Comparison of ENCODE assay signal across 26 mouse cellular contexts in the genomic region with DNA sequence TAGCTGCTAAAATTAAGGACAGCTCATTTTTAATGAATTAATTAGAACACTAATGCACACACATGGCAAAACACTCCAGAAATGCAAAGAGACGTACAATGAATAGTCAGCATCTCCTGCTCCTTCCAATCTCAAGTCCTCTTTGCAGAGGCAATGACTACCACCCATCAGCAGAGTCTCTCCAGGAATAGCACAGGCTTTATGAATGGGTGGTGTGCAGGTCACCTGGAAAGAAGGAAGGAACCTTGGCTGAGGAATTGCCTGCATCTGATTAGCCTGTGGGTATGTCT. TPM values are rescaled to one million over a fixed set of nuclear protein-coding genes. Genes with fewer than 3 reads are reported as not detected.
DNase-seq lines count a peak whose midpoint lies in the region; ATAC-seq and TF ChIP-seq lines count a peak whose summit lies in the region.
"Had no signal": no experiment of that assay in that cellular context is flagged by ENCODE, and none has a peak within 500 bp of the region (broad histone marks: within the 10 kb centered on the region; RNA-seq: fewer than 3 reads in every experiment).

No protein-coding gene starts in this region.

- H3K4me1 ChIP-seq in forebrain, embryonic 13.5 days: peaks cover 5% of the 10 kb centered on the region; the same call in 1 of the 2 replicates
- no peaks in the 10 kb centered on the region for H3K4me1 ChIP-seq in forebrain, embryonic 12.5 days
- peaks cover 8% of the 10 kb centered on the region for H3K4me1 ChIP-seq in forebrain, embryonic 16.5 days (replicated peaks; ENCODE audit: control insufficient read depth, insufficient read depth, low read length)
- H3K4me1 ChIP-seq: embryonic facial prominence, embryonic 12.5 days; embryonic facial prominence, embryonic 15.5 days; heart, embryonic 10.5 days; heart, embryonic 13.5 days had no signal

- H3K9ac ChIP-seq in forebrain, embryonic 13.5 days: no peak overlapping the region
- no peak overlapping the region for H3K9ac ChIP-seq in forebrain, embryonic 12.5 days
- no peak overlapping the region for H3K9ac ChIP-seq in forebrain, embryonic 16.5 days (replicated peaks; ENCODE audit: low read depth, low read length)
- H3K9ac ChIP-seq: embryonic facial prominence, embryonic 12.5 days; embryonic facial prominence, embryonic 15.5 days; heart, embryonic 13.5 days; hindbrain, embryonic 14.5 days had no signal

- no peak overlapping the region for H3K27ac ChIP-seq in forebrain, embryonic 13.5 days
- no peak overlapping the region for H3K27ac ChIP-seq in forebrain, embryonic 12.5 days
- H3K27ac ChIP-seq in layer of hippocampus, adult 2 months: peak overlapping the region; percentile 69; the same call in 1 of the 2 replicates
- peak overlapping the region; percentile 0; the same call in 1 of the 2 replicates for H3K27ac ChIP-seq in forebrain, embryonic 16.5 days (ENCODE audit: low read length)
- H3K27ac ChIP-seq: embryonic facial prominence, embryonic 12.5 days; embryonic facial prominence, embryonic 15.5 days; heart, adult 2 months; heart, embryonic 10.5 days; heart, embryonic 13.5 days; hindbrain, embryonic 14.5 days; hindbrain, postnatal 0 days had no signal

- no peaks in the 10 kb centered on the region for H3K36me3 ChIP-seq in forebrain, embryonic 13.5 days (ENCODE audit: poor library complexity, severe bottlenecking)
- H3K36me3 ChIP-seq in forebrain, embryonic 12.5 days (replicated peaks): no peaks in the 10 kb centered on the region
- no peaks in the 10 kb centered on the region for H3K36me3 ChIP-seq in forebrain, embryonic 16.5 days (ENCODE audit: control insufficient read depth, insufficient read depth)
- H3K36me3 ChIP-seq: embryonic facial prominence, embryonic 12.5 days; embryonic facial prominence, embryonic 15.5 days; heart, embryonic 10.5 days; heart, embryonic 13.5 days had no signal

- H3K9me3 ChIP-seq in forebrain, embryonic 13.5 days (replicated peaks): no peaks in the 10 kb centered on the region
- H3K9me3 ChIP-seq in forebrain, embryonic 12.5 days: no peaks in the 10 kb centered on the region
- no peaks in the 10 kb centered on the region for H3K9me3 ChIP-seq in forebrain, embryonic 16.5 days (ENCODE audit: control insufficient read depth, low read length)
- H3K9me3 ChIP-seq: embryonic facial prominence, embryonic 12.5 days; embryonic facial prominence, embryonic 15.5 days; heart, embryonic 10.5 days; heart, embryonic 13.5 days had no signal

- no peak for DNase-seq in layer of hippocampus, adult 2 months (ENCODE audit: low spot score in 2 of 2)
- DNase-seq in layer of hippocampus, adult 18-20 months (ENCODE audit: low spot score in 2 of 2): no peak
- DNase-seq in spleen, adult 18-20 months: no peak
- DNase-seq: adrenal gland, adult 8-10 months; adrenal gland, postnatal 25 days; cerebellum, adult 18-20 months; cerebellum, adult 9-10 months; cerebellum, postnatal 14 days; gastrocnemius, postnatal 10 days; gastrocnemius, postnatal 36 days; heart, adult 2 months; heart, postnatal 14 days; heart, postnatal 4 days had no signal

- no peak overlapping the region for H3K4me2 ChIP-seq in forebrain, embryonic 13.5 days
- no peak overlapping the region for H3K4me2 ChIP-seq in forebrain, embryonic 12.5 days
- H3K4me2 ChIP-seq in forebrain, embryonic 16.5 days (ENCODE audit: low read length): no peak overlapping the region
- H3K4me2 ChIP-seq: embryonic facial prominence, embryonic 12.5 days; embryonic facial prominence, embryonic 15.5 days; heart, embryonic 13.5 days; hindbrain, embryonic 14.5 days had no signal

- no peak overlapping the region for H3K4me3 ChIP-seq in forebrain, embryonic 13.5 days
- no peak overlapping the region for H3K4me3 ChIP-seq in forebrain, embryonic 12.5 days (replicated peaks)
- no peak overlapping the region for H3K4me3 ChIP-seq in layer of hippocampus, adult 2 months
- H3K4me3 ChIP-seq in forebrain, embryonic 16.5 days (replicated peaks; ENCODE audit: low read length): no peak overlapping the region
- H3K4me3 ChIP-seq: embryonic facial prominence, embryonic 12.5 days; embryonic facial prominence, embryonic 15.5 days; heart, adult 2 months; heart, embryonic 10.5 days; heart, embryonic 13.5 days had no signal

- H3K27me3 ChIP-seq in forebrain, embryonic 13.5 days: no peaks in the 10 kb centered on the region
- no peaks in the 10 kb centered on the region for H3K27me3 ChIP-seq in forebrain, embryonic 12.5 days
- no peaks in the 10 kb centered on the region for H3K27me3 ChIP-seq in forebrain, embryonic 16.5 days (replicated peaks; ENCODE audit: control insufficient read depth, insufficient read depth, low read length)
- H3K27me3 ChIP-seq: embryonic facial prominence, embryonic 12.5 days; embryonic facial prominence, embryonic 15.5 days; heart, embryonic 13.5 days had no signal

- 0 out of 2 replicates have a peak, but pooled peaks have one; percentile 45 for ATAC-seq in forebrain, embryonic 13.5 days
- ATAC-seq in forebrain, embryonic 12.5 days (ENCODE audit: low FRiP score): no peak
- ATAC-seq in forebrain, embryonic 16.5 days: peak; percentile 49
- ATAC-seq: activated CD4-positive, CD25-positive, alpha-beta regulatory T cell, adult 4 months; hindbrain, postnatal 0 days; inflammation-experienced regulatory T-cells, adult 6 months; intestine, embryonic 16.5 days had no signal

- 33% methylated on average over 1 of the region's 1 CpGs for WGBS in forebrain, embryonic 13.5 days
- 44% methylated on average over 1 of the region's 1 CpGs for WGBS in forebrain, embryonic 12.5 days
- WGBS in forebrain, embryonic 16.5 days: 40% methylated on average over 1 of the region's 1 CpGs

- TF ChIP-seq CTCF in layer of hippocampus, adult 2 months (conservative IDR thresholded peaks at IDR 0.05): no peak

RNA-seq across cellular contexts. Expression of gene D430041D05Rik, which starts 58.7 kb away (rescaled TPM):
- 4.6 and 5.4 TPM in 2 replicates for polyA plus RNA-seq in forebrain, embryonic 13.5 days (2015; fragmentation: Nextera tagmentation; extraction: Ambion mirVana)
- polyA plus RNA-seq in forebrain, embryonic 12.5 days (2016; fragmentation: Nextera tagmentation; extraction: Ambion mirVana): 4.2 and 4.5 TPM in 2 replicates
- total RNA-seq in layer of hippocampus, adult 2 months (2021): 10 to 100 TPM; 81.2 to 87.4 TPM
- 10 to 100 TPM; 70.9 to 78.2 TPM for total RNA-seq in layer of hippocampus, adult 18-20 months (2021)
- 13.7 and 14.9 TPM in 2 replicates for polyA plus RNA-seq in forebrain, embryonic 16.5 days (2015; fragmentation: Nextera tagmentation; extraction: Ambion mirVana)
- total RNA-seq: granulocyte monocyte progenitor cell, adult 5-6 weeks had no signal

Comparison
In these comparisons a context has a peak if more than half of its experiments do, and no peak if none do; other contexts are left out.
1. H3K27ac ChIP-seq: peak in layer of hippocampus, adult 2 months (single experiment) and forebrain, embryonic 16.5 days (single experiment); none in forebrain, embryonic 13.5 days (single experiment) and forebrain, embryonic 12.5 days (single experiment).